Mouse (Mus musculus) ovary, postnatal 36 days (tissue): ENCODE measurements around the gene Gpc1.
A peak's percentile ranks its signal among the peaks of the same experiment; 100 is the strongest.

Experiments
- DNase-seq: peaks from one replicate; pipeline ENCODE4 v3.0.0; 2022; ENCODE audit warnings: low spot score, mixed read lengths

Gene Gpc1

GRCm38 (mm10) chr1:92833987-92834706 is 2.7 kb downstream of the Gpc1 start:
- DNase-seq = peak; percentile 79

DNA sequence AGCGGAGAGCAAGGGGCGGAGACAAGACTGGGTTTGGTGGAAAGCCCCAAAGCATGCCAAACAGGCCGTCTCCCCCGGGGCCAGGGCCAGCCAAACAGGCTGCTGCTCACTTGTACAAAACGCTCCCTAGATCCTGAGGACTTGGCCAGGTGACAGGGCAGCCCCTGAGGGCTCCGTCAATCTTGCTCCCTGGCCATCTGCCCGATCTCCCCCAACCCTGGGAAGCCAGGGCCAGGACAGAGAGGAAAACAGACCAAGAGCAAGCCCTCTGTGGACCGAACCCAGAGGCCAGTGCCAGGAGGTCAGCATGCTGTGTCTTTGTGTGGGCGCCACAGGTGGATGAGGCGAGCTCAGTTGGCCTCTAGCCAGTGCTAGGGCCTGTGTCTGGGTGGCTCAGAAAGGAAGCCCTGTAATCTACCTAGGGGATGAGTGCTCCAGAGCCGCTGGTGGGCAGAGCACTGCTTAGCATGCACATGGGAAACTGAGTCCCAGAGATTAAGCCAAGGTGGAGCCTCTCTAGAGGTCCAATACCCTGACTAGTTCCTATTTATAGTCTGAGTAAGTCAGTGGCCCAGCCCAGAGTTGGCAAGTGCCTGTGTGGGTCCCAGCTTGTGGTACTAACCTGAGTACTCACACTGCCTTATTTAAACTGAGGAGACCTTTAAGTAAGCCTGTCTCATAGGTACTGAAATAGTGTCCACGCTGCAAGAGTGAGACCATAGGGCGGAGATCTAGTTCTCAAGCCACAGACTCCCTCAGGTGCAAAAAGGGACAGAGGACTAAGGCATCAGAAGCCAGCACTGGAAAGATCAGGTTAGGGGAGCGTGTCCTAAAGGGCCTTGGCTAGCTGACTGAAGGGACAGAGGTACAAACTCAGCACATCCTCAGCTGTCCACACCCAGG is 6.7 kb downstream of the Gpc1 start:
- DNase-seq = peak; percentile 46

- no peak for DNase-seq
Measured at GRCm38 (mm10) chr1:92839211-92839610, 7.8 kb downstream of the Gpc1 start.

- no peak for DNase-seq
Measured at GRCm38 (mm10) chr1:92840231-92840890, 8.9 kb downstream of the Gpc1 start.

- no peak for DNase-seq
Measured at GRCm38 (mm10) chr1:92841427-92841826, 10.0 kb downstream of the Gpc1 start.

- no peak for DNase-seq
Measured at GRCm38 (mm10) chr1:92845889-92846288, 14.4 kb downstream of the Gpc1 start.

DNA sequence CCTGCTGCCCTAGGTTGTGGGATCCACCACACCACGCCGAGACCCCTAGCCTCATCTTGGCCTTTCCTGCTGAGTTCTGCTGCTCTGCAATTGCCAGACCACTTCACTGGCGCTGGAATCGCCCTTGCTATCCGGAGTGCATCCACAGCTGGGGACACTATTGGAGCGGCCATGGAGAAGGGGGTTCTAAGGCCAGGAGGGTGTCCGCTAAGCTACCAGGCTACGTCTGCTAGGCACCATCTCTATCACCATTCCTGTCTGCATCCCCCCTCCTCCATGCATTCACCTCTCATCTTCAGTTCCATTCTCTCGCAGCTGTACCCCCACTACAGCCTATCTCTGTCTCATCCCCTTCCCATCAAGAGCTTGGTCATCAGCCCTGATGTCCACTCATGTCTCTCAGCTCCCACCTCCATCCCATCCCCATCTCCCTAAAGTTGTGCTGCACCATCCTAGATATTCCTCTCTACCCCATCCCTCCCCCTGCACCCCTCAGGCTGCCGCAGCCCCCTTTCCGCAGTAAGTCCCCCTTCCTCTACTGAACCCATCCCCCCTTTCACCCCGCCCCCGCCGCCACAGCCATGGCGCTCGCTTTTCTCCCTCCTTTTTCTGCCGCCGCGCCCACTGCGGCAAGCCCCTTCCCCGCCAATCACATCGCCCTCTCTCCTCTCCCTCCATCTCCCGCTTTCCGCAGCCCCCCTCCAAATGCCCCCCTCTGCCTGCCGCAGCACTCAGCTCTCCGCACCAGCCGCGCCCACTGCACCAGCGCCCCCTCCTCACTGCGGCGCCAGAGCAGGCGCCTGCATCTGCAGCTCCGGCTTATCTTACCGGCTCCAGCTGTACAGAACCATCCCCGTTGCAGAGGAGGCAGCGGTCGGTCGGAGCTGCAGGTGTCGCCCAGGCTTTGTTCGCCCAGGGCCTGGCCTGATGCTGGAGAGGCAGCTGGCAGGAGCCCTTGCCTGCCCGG is 16.7 kb downstream of the Gpc1 start:
- DNase-seq = no peak

DNA sequence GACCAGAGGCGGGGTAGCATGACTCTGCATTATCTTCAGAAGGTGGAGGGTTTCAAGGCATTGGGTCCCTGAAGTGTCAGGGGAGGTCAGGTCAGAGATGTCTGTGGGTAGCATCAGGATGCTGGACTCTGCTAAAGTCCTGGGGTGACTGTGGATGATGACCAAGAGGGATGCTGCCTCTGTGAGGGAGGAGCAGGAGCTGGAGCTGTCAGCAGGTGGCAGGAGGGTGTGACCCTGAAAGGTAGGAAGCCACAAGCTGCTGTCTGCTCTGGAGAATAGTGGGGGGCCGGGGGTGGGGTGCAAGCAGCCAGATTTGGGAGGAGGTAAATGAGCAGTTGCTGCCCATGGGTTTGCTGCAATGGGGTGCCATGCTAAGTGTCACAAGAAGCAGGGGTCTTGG is 18.0 kb downstream of the Gpc1 start:
- no peak for DNase-seq

GRCm38 (mm10) chr1:92849938-92850574 is 18.6 kb downstream of the Gpc1 start:
- no peak for DNase-seq

DNA sequence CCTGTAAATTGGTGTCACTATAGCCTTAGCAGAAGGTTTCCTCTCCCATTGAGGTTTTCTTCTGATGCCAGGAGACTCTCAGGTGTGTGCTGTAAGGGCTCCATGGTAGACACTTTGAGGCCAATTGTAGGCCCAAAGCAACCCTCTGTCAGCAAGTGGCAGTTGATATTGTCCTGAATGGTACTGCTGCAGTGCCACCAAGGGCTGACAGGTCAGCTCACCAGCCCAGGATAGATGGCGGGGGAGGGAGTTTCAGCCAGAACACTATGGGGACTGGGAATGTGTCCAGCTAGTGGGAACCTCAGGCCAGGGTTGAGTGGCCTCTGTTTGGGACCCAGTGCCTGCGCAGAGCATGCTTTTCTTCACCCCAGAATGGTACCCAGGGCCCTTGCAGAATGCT is 21.0 kb downstream of the Gpc1 start:
- no peak for DNase-seq

DNA sequence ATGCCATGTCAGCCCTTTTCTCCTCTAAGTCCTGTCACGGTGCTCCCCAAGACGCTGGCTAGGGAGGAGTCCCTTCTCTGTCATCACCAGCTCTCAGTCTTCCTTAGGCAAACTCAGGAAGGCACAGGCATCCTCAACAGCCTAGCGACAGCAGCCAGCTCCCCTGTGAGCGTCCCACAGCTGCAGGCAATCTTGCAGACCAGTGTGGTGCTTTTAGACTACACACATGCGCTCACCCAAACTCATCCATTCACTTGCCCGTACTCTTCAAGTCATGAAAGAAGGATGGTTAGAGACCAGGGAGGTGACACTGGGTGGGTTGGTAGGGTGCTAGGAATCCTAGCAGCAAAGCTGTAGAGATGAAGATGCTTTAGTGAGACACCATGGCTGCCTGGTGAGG is 30.1 kb downstream of the Gpc1 start:
- no peak for DNase-seq

GRCm38 (mm10) chr1:92863268-92863667 is 31.8 kb downstream of the Gpc1 start:
- no peak for DNase-seq

DNA sequence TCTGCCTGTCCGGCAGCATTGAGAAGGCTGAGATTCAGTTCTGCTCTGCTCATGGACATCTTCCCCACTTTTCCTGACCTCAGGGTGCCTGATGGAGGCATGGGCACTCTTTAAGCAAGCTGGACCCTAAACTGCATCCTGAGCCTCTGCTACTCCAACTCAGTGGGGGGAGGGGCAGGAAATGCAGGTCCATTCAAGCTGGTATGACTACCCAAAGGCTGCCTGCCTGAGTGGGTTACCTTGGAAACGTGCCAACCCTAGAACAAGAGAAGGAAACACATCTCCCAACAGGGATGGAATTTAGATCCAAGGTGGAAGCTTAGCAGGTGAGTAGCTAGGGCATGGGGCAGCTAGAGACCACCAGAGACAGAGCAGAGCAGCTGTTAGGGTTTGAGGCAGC is 34.7 kb downstream of the Gpc1 start:
- no peak for DNase-seq

- DNase-seq = no peak
Measured at GRCm38 (mm10) chr1:92869985-92870384, 38.5 kb downstream of the Gpc1 start.

GRCm38 (mm10) chr1:92872666-92873065 is 41.2 kb downstream of the Gpc1 start:
- DNase-seq = no peak

- no peak for DNase-seq
Measured at GRCm38 (mm10) chr1:92874011-92874410, 42.6 kb downstream of the Gpc1 start.

DNA sequence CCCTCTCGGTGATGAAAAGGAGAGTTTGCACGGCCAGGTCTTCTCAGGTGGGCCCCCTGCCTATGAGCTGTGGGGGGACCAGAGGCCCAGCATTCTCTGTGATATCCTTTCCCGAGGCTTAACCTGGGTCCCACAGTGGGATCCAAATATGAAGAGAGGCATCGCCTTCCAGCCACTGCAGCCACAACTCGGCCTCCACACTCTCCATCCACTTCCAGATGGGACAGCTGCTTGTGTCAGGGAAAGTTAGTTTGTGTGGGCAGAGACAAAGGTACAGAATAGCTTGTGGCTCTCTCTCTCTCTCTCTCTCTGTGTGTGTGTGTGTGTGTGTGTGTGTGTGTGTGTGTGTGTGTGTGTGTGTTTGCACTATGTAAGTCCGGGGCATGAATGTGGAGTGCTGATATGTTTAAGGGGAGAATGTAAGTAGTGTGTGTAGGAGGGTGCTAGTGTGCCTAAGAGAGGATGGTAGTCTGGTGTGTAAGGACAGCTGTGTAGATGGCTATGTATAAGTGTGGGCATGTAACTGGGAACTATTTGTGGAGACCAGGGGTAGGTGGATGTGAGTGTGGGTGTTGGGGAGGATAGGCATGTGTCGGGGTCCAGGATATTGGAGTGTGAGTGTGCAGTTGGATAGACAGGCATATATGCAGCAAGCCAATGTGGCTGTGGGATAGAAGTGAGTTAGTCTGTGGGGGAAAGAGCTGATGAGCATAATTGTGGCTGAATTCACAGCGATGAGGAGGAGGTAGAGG is 44.1 kb downstream of the Gpc1 start:
- no peak for DNase-seq

- DNase-seq = no peak
Measured at GRCm38 (mm10) chr1:92877431-92877978, 46.1 kb downstream of the Gpc1 start.

DNA sequence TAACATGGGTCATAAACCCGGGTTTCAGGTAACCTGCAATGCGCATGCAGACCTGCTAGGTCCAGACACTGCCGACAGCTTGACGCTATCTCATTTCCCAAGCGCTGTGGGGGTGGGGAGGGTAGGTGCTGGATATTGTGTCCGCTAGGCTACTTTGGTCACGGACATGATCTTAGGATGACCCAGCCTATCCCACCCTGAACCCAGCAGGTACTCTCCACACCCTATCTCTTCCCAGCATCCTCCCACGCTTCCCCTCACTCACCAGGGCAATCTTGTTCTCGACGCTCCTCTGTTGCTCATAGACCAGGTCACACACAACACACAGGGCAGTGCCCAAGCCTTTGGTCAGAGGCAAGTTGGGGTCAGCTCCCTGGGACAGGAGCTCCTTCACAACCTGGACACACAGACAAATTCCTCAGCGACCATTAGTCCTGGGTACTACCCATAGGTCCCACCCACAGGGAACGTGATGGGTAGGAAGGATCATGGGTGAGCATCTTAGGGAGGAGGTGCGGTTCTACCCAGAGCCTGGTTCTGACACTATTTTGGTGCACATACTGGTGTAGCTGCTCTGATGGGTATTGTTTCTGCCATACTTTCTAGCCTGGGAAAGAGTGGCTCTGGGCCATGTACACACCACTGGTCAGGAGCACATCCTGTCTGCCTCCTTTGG is 46.8 kb downstream of the Gpc1 start:
- no peak for DNase-seq
